Mouse (Mus musculus): Measurements from ENCODE around the gene Ccnd1. TPM values are rescaled to one million over a fixed set of nuclear protein-coding genes. Genes with fewer than 3 reads are reported as not detected.
A peak's percentile ranks its signal among the peaks of the same experiment; 100 is the strongest.

Ccnd1 gene
- 19.2 and 27.4 TPM in 2 replicates for polyA plus RNA-seq (2015; fragmentation: Nextera tagmentation; extraction: Ambion mirVana)

DNA sequence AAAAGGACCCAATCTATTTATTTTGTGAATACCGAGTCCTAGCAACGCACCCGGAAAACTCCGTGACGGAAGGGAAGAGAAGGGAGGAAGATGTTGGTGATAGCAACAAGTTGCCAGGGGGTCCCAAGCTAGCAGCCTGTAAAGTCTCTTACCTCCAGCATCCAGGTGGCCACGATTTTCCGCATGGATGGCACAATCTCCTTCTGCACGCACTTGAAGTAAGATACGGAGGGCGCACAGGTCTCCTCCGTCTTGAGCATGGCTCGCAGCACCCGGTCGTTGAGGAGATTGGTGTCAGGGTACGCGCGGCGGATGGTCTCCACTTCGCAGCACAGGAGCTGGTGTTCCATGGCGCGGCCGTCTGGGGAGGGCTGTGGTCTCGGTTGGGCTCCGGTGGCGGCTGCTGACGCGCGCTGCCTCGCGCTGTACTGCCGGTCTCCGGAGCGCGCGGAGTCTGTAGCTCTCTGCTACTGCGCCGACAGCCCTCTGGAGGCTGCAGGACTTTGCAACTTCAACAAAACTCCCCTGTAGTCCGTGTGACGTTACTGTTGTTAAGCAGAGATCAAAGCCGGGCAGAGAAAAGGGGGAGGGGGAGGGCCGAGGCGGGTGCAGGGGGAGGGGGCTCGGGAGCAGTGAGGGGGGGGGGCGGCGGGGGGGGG is at the start of gene Ccnd1:
Gene Ccnd1, minus strand, starts transcription at position 582 of the 659 bp plus-strand sequence.
- ATAC-seq (ENCODE audit: low FRiP score): peak; percentile 26
- Histone ChIP-seq H3K27ac (replicated peaks) (peak within 1 kb of the TSS; percentile 11; the same call in 1 of the 2 replicates), H3K9ac (replicated peaks) (peak within 1 kb of the TSS; percentile 37), H3K9me3 (replicated peaks) (no peaks in the 10 kb centered on the region), H3K4me3 (replicated peaks) (peak within 1 kb of the TSS; percentile 48), H3K36me3 (no peaks in the 10 kb centered on the region), H3K4me2 (peak within 1 kb of the TSS; percentile 100), H3K27me3 (replicated peaks) (peaks cover 56% of the 10 kb centered on the region), H3K4me1 (peaks cover 76% of the 10 kb centered on the region)
- 0% methylated on average over 36 of the region's 45 CpGs for WGBS

DNA sequence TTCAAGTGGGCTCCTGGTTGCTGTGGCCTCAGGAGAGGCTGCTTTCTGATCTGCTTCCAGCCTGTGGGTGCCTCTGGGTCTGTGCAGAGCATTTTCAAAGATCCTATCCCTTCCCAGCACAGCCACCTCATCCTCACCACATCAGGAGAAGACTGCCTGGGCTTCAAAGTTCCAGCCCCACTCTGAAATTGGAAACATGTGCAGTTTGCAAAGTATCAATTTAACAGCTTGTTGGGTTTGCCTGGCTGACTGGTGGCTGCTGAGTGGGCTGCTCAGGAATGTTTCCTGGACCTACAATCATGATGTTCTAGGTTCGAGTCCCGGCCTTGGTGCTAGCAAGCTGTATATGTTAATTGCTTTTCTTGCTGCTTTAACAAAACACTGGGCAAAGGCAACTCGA is 49.1 kb upstream of the Ccnd1 start:
- no peak overlapping the region for H3K4me2 ChIP-seq
- no peaks in the 10 kb centered on the region for H3K4me1 ChIP-seq
- H3K4me3 ChIP-seq (replicated peaks): no peak overlapping the region
- H3K9me3 ChIP-seq (replicated peaks): no peaks in the 10 kb centered on the region
- WGBS: 69% methylated on average over 3 of the region's 3 CpGs
- H3K9ac ChIP-seq (replicated peaks): no peak overlapping the region
- H3K27me3 ChIP-seq (replicated peaks): no peaks in the 10 kb centered on the region
- ATAC-seq (ENCODE audit: low FRiP score): no peak
- no peaks in the 10 kb centered on the region for H3K36me3 ChIP-seq
- H3K27ac ChIP-seq (replicated peaks): no peak overlapping the region

DNA sequence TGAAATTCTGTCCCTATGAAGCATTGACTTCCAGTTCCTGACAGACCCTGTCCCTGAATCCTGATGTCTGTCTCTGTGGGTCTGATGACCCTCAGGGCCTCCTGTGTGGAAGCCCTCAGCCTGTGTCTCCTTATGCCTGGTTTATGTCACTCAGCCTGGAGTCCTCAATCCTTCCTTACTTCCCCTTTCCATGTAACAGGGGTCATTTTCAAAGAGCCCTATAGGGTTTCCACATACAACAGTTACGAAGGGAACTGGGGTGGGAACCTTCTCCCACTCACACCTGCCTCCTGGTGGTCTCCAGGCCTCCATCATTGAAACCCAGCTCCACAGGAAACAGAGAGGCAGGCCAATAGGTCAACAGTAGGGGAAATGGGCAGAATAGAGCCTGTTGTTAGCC is 45.4 kb upstream of the Ccnd1 start:
- 80% methylated on average over 1 of the region's 1 CpGs for WGBS

DNA sequence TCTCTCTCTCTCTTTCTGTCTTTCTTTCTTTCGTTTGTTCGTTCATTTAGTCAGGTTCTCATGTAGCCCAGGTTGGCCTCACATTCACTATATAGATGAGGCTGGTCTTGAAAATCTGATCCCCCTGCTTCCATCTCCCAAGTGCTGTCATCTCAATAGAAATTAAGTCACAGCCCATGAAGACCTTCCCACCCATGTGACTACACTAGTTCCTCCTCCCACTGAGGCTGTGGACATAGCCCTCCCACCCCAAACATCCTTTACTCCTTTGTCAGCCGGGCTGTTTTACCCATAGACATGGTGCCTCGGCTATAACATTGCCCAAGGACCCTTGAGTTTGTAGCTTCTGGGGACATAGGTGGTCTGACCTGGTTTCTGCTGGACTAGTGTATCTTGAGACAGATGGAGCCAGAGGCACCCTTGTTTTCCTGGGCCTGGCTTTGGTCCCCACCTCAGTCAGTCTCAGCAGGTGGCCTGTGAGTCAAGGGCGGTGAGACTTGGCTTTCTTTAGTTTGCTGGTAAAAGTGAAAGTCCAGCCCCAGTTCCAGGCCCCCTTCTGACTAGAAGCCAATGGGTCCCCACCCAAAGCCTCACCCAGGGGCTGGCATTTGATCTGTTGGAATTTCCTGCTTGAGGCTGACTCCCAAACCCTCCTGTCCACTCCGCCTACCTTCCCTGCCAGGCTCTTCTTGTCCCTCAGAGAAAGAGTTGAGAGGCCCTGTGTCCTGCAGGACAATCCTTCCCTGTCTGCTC is 42.8 kb upstream of the Ccnd1 start:
- Histone ChIP-seq H3K4me1 (no peaks in the 10 kb centered on the region), H3K27ac (replicated peaks) (no peak overlapping the region), H3K27me3 (replicated peaks) (no peaks in the 10 kb centered on the region), H3K4me2 (no peak overlapping the region), H3K4me3 (replicated peaks) (no peak overlapping the region), H3K9me3 (replicated peaks) (no peaks in the 10 kb centered on the region), H3K36me3 (no peaks in the 10 kb centered on the region), H3K9ac (replicated peaks) (no peak overlapping the region)
- ATAC-seq (ENCODE audit: low FRiP score): no peak
- WGBS: 93% methylated on average over 6 of the region's 6 CpGs

More for the DNA sequence above, 45.4 kb upstream of the Ccnd1 start:
- Histone ChIP-seq H3K9ac (replicated peaks) (no peak overlapping the region), H3K36me3 (no peaks in the 10 kb centered on the region), H3K27ac (replicated peaks) (no peak overlapping the region), H3K27me3 (replicated peaks) (no peaks in the 10 kb centered on the region), H3K4me2 (no peak overlapping the region), H3K9me3 (replicated peaks) (no peaks in the 10 kb centered on the region), H3K4me1 (no peaks in the 10 kb centered on the region), H3K4me3 (replicated peaks) (no peak overlapping the region)
- ATAC-seq (ENCODE audit: low FRiP score): no peak

DNA sequence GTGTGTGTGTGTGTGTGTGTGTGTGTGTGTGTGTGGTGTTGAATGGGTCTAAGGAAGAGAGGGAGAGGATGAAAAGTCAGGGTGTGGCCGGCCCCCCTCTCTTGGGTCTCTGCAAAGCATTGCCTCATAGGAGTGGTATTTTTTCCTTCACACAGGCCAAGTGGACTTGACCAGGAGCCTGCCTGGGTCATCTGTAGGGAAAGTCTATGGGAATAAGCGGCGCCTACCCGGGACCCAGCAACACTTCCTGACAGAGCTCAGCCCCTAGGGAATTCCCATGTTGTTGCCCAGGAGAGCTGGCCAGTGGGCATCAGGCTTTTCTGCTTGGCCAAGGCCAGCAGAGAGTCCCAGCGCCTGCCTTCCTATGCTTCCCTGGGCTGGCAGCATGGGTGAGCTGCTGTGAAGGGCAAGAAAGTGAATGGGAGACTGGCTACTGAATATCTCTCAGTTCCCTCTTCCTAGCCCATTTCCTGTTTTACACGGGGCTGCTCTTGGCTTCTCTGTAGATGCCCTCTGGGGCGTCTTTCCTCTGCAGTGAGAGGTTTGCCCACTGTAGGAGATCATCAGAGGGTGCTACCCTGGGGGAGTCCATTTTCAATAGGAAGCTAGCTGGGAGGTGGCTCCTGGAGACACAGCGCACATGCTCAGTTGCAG is 41.8 kb upstream of the Ccnd1 start:
- Histone ChIP-seq H3K4me1 (no peaks in the 10 kb centered on the region), H3K27ac (replicated peaks) (no peak overlapping the region), H3K9ac (replicated peaks) (no peak overlapping the region), H3K4me2 (no peak overlapping the region), H3K36me3 (no peaks in the 10 kb centered on the region), H3K9me3 (replicated peaks) (no peaks in the 10 kb centered on the region), H3K4me3 (replicated peaks) (no peak overlapping the region), H3K27me3 (replicated peaks) (no peaks in the 10 kb centered on the region)
- no peak for ATAC-seq (ENCODE audit: low FRiP score)
- 90% methylated on average over 8 of the region's 8 CpGs for WGBS

DNA sequence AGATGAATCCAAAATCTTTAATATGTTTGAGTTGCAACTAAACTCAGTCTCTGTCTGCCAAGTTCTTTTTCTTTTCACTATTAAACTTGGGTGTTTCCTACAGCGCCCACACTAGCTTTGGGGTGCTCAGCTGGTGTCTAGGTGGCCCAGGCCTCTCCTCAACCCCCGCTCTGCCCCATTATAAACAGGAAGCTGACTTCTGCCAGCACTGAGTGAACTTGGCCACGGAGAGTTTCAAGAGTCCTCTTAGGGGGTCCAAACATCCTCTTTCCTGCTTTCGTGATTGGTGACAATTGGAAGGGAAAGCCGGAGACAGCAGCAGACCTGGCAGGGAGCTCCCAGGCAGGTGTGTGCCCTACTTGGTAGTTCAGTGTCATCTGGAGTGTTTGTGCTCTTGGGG is 40.1 kb upstream of the Ccnd1 start:
- Histone ChIP-seq H3K27me3 (replicated peaks) (no peaks in the 10 kb centered on the region), H3K27ac (replicated peaks) (no peak overlapping the region), H3K9ac (replicated peaks) (no peak overlapping the region), H3K4me1 (no peaks in the 10 kb centered on the region), H3K36me3 (no peaks in the 10 kb centered on the region), H3K9me3 (replicated peaks) (no peaks in the 10 kb centered on the region), H3K4me3 (replicated peaks) (no peak overlapping the region), H3K4me2 (no peak overlapping the region)
- ATAC-seq (ENCODE audit: low FRiP score): no peak
- 76% methylated on average over 5 of the region's 5 CpGs for WGBS

DNA sequence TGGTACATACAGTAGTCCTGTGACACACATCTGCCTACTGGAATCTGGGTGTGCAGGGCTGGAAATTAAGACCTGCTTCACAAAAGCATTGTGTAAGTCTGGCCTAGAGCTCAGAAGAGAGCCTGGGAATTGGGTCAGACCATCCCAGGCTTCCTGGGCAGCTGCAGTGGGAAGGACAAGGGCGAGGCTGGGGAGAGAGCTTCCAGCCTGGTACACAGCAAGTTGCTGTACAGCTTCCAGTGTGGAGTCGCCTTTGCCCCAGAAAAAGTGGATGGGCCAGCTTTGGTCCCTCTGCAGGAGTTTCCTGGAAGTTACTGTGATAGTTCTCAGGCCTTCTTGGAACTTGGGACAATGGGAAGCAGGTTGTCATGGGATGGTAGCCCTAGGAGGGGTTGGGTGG is 37.4 kb upstream of the Ccnd1 start:
- Histone ChIP-seq H3K27me3 (replicated peaks) (no peaks in the 10 kb centered on the region), H3K9me3 (replicated peaks) (no peaks in the 10 kb centered on the region), H3K9ac (replicated peaks) (no peak overlapping the region), H3K4me1 (no peaks in the 10 kb centered on the region), H3K36me3 (no peaks in the 10 kb centered on the region), H3K27ac (replicated peaks) (no peak overlapping the region), H3K4me3 (replicated peaks) (no peak overlapping the region), H3K4me2 (no peak overlapping the region)
- WGBS: 90% methylated on average over 2 of the region's 2 CpGs
- no peak for ATAC-seq (ENCODE audit: low FRiP score)

DNA sequence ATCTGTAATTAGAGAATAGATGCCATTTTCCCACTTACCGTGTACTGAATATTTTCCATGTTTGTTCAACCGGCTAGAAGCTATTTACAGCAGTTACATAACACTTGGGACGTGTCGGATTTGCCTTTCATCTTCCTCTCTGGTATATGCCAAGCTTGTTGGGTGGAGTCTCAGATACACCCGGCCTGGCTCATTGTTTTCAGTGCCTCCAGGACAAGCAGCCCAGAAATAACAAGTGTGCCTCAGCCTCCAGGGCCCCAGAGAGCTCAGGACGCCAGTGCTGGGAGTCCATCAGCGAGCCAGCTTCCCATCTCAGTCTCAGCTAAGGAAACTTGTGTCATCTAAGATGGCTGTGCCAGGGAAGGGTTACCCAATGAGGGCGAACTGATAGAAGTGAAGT is 33.7 kb upstream of the Ccnd1 start:
- Histone ChIP-seq H3K9ac (replicated peaks) (no peak overlapping the region), H3K9me3 (replicated peaks) (no peaks in the 10 kb centered on the region), H3K36me3 (no peaks in the 10 kb centered on the region), H3K4me1 (no peaks in the 10 kb centered on the region), H3K27ac (replicated peaks) (no peak overlapping the region), H3K27me3 (replicated peaks) (no peaks in the 10 kb centered on the region), H3K4me3 (replicated peaks) (no peak overlapping the region), H3K4me2 (no peak overlapping the region)
- WGBS: 80% methylated on average over 8 of the region's 8 CpGs
- ATAC-seq (ENCODE audit: low FRiP score): no peak

DNA sequence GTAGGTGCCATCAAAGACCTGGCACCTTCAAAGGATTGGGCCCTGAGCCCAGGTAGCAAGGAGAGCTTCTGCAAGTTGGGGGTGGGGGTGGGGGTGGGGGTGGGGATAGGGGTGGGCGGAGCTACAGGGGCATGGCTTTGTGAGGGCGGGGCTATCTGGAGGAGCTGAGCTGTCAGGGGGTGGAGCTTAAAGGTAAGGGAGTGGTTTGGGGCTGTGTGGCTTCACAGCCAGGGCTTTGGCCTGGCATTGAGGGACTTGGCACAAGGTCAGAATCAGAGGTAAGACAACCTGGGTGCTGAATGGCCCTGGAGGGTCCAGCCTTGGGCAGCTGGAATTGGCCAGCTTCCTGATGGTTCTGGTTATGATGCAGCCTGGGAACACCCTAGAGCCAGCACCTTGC is 32.0 kb upstream of the Ccnd1 start:
- Histone ChIP-seq H3K4me1 (no peaks in the 10 kb centered on the region), H3K4me2 (no peak overlapping the region), H3K36me3 (no peaks in the 10 kb centered on the region), H3K9ac (replicated peaks) (no peak overlapping the region), H3K27me3 (replicated peaks) (no peaks in the 10 kb centered on the region), H3K27ac (replicated peaks) (no peak overlapping the region), H3K4me3 (replicated peaks) (no peak overlapping the region), H3K9me3 (replicated peaks) (no peaks in the 10 kb centered on the region)
- no peak for ATAC-seq (ENCODE audit: low FRiP score)
- 46% methylated on average over 2 of the region's 2 CpGs for WGBS

DNA sequence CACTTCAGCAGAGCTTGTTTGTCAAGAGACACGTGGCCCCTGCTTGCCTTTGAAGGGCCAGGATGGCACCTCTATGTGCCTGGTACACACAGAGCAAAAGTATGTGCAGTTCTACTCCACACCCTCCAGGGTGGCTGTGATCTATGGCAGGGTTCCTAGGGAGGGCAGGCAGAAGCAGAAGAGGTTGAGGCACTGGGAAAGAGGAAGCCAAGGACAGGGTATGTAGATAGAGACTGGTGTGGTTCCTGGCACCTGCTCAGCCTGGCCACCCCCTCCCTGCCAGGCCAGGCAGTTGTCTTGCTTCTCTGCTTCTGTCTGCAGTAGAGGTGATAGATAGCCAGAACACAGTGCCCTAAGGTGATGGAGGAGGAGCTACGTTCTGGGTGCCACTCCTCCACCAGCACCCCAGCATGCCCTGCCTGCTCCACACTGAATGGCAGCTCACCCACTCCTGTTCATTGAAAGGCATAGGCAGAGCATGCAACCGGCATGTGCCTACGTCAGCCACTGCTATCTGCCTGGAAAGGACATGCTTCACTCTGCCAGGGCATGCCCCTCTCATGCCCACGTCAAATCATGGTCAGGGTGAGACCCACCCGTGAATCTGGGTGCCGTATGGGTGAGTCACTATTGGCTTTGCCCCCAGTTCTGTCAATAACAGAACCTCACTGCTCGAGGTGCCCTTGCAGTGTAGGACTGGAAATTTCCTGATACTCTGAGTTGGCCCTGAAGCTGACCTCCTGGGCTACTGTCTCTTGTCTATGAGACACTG is 31.5 kb upstream of the Ccnd1 start:
- no peak overlapping the region for H3K9ac ChIP-seq (replicated peaks)
- H3K9me3 ChIP-seq (replicated peaks): no peaks in the 10 kb centered on the region
- WGBS: 71% methylated on average over 8 of the region's 8 CpGs
- H3K4me1 ChIP-seq: no peaks in the 10 kb centered on the region
- H3K27ac ChIP-seq (replicated peaks): no peak overlapping the region
- H3K4me3 ChIP-seq (replicated peaks): no peak overlapping the region
- no peaks in the 10 kb centered on the region for H3K27me3 ChIP-seq (replicated peaks)
- H3K4me2 ChIP-seq: no peak overlapping the region
- H3K36me3 ChIP-seq: no peaks in the 10 kb centered on the region
- ATAC-seq (ENCODE audit: low FRiP score): no peak

DNA sequence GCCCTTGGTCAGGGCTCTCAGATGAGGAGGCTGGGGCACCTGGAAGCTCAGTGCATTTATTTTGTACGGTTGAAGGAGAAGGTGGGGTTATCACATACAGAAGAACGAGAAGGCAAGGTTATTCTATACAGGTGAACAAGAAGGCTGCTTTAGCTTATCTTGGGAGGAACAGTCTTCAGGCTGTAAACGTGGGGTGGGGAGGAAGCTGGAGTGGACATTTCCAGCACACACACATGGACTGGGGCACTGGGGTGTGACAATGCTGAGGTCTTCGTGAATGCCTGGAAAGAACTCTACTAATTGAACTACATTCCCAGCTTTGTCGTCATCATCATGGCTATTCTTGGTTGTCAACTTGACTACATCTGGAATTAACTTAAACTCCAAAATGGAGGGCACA is 26.2 kb upstream of the Ccnd1 start:
- Histone ChIP-seq H3K4me2 (no peak overlapping the region), H3K9me3 (replicated peaks) (no peaks in the 10 kb centered on the region), H3K9ac (replicated peaks) (no peak overlapping the region), H3K4me3 (replicated peaks) (no peak overlapping the region), H3K27me3 (replicated peaks) (no peaks in the 10 kb centered on the region), H3K27ac (replicated peaks) (no peak overlapping the region), H3K36me3 (no peaks in the 10 kb centered on the region), H3K4me1 (no peaks in the 10 kb centered on the region)
- whole genome bisulfite sequencing: 84% methylated on average over 5 of the region's 5 CpGs
- ATAC-seq (ENCODE audit: low FRiP score): no peak
